Mouse (Mus musculus): ENCODE results near the gene Med12. TPM values are rescaled to one million over a fixed set of nuclear protein-coding genes. Genes with fewer than 3 reads are reported as not detected.
A peak's percentile ranks its signal among the peaks of the same experiment; 100 is the strongest.

Med12 gene
- polyA plus RNA-seq, 1 experiment from 2014 or later = 43.1 TPM

- peak overlapping the region; percentile 73; the same call in 1 of the 2 replicates for H3K9ac ChIP-seq
- 0 out of 2 replicates have a peak, but pooled peaks have one; percentile 2 for ATAC-seq (ENCODE audit: low FRiP score, low read depth)
- peaks cover 19% of the 10 kb centered on the region; the same call in 1 of the 2 replicates for H3K27me3 ChIP-seq
- peak overlapping the region; percentile 44; the same call in 1 of the 2 replicates for H3K27ac ChIP-seq
- peak overlapping the region; percentile 52 for H3K4me2 ChIP-seq (replicated peaks)
- 16% methylated on average over 6 of the region's 6 CpGs for WGBS
- peak overlapping the region; percentile 58 for H3K4me3 ChIP-seq
- peaks cover 10% of the 10 kb centered on the region for H3K4me1 ChIP-seq
- peaks cover 13% of the 10 kb centered on the region for H3K36me3 ChIP-seq
- H3K9me3 ChIP-seq = no peaks in the 10 kb centered on the region
These were observed 420 bp upstream of the Med12 start for GRCm38 (mm10) chrX:101273410-101273809.

GRCm38 (mm10) chrX:101282813-101283212 lies 9.0 kb downstream of the Med12 start:
- no peak for ATAC-seq (ENCODE audit: low FRiP score, low read depth)
- Histone ChIP-seq H3K4me1 (no peaks in the 10 kb centered on the region), H3K9ac (no peak overlapping the region), H3K4me2 (replicated peaks) (no peak overlapping the region), H3K36me3 (peaks cover 85% of the 10 kb centered on the region), H3K4me3 (no peak overlapping the region), H3K9me3 (no peaks in the 10 kb centered on the region), H3K27me3 (peaks cover 8% of the 10 kb centered on the region), H3K27ac (no peak overlapping the region)
- WGBS = 72% methylated on average over 6 of the region's 6 CpGs

- Histone ChIP-seq H3K27me3 (peaks cover 7% of the 10 kb centered on the region), H3K4me3 (no peak overlapping the region), H3K9ac (no peak overlapping the region), H3K4me2 (replicated peaks) (no peak overlapping the region), H3K36me3 (peaks cover 89% of the 10 kb centered on the region), H3K9me3 (no peaks in the 10 kb centered on the region), H3K27ac (no peak overlapping the region), H3K4me1 (no peaks in the 10 kb centered on the region)
- 31% methylated on average over 6 of the region's 6 CpGs for WGBS
- ATAC-seq (ENCODE audit: low FRiP score, low read depth) = 0 out of 2 replicates have a peak, but pooled peaks have one; percentile 54
These were observed 11.7 kb downstream of the Med12 start for GRCm38 (mm10) chrX:101285534-101285933.

GRCm38 (mm10) chrX:101285953-101286670 lies 12.3 kb downstream of the Med12 start:
- WGBS = 90% methylated on average over 14 of the region's 14 CpGs
- Histone ChIP-seq H3K4me3 (no peak overlapping the region), H3K9ac (no peak overlapping the region), H3K27ac (no peak overlapping the region), H3K36me3 (peaks cover 87% of the 10 kb centered on the region), H3K4me2 (replicated peaks) (no peak overlapping the region), H3K27me3 (peaks cover 6% of the 10 kb centered on the region), H3K9me3 (no peaks in the 10 kb centered on the region), H3K4me1 (no peaks in the 10 kb centered on the region)
- no peak for ATAC-seq (ENCODE audit: low FRiP score, low read depth)

GRCm38 (mm10) chrX:101287543-101287942 lies 13.7 kb downstream of the Med12 start:
- no peak overlapping the region for H3K4me2 ChIP-seq (replicated peaks)
- H3K4me1 ChIP-seq = no peaks in the 10 kb centered on the region
- peaks cover 91% of the 10 kb centered on the region for H3K36me3 ChIP-seq
- H3K27me3 ChIP-seq = peaks cover 6% of the 10 kb centered on the region
- no peaks in the 10 kb centered on the region for H3K9me3 ChIP-seq
- ATAC-seq (ENCODE audit: low FRiP score, low read depth) = no peak
- WGBS = 86% methylated on average over 3 of the region's 3 CpGs
- H3K4me3 ChIP-seq = no peak overlapping the region
- no peak overlapping the region for H3K27ac ChIP-seq
- H3K9ac ChIP-seq = no peak overlapping the region

- Histone ChIP-seq H3K4me2 (replicated peaks) (no peak overlapping the region), H3K4me1 (no peaks in the 10 kb centered on the region), H3K9me3 (no peaks in the 10 kb centered on the region), H3K27me3 (peaks cover 6% of the 10 kb centered on the region), H3K27ac (no peak overlapping the region), H3K9ac (no peak overlapping the region), H3K36me3 (peaks cover 91% of the 10 kb centered on the region), H3K4me3 (no peak overlapping the region)
- 94% methylated on average over 6 of the region's 6 CpGs for WGBS
- ATAC-seq (ENCODE audit: low FRiP score, low read depth) = no peak
These were observed 14.6 kb downstream of the Med12 start for GRCm38 (mm10) chrX:101288432-101288831.

- H3K4me3 ChIP-seq = no peak overlapping the region
- peaks cover 6% of the 10 kb centered on the region for H3K27me3 ChIP-seq
- H3K27ac ChIP-seq = no peak overlapping the region
- H3K4me2 ChIP-seq (replicated peaks) = no peak overlapping the region
- H3K36me3 ChIP-seq = peaks cover 91% of the 10 kb centered on the region
- H3K9me3 ChIP-seq = no peaks in the 10 kb centered on the region
- no peaks in the 10 kb centered on the region for H3K4me1 ChIP-seq
- 89% methylated on average over 7 of the region's 7 CpGs for WGBS
- ATAC-seq (ENCODE audit: low FRiP score, low read depth) = no peak
- H3K9ac ChIP-seq = no peak overlapping the region
These were observed 15.2 kb downstream of the Med12 start for GRCm38 (mm10) chrX:101289037-101289436.

- Histone ChIP-seq H3K4me1 (no peaks in the 10 kb centered on the region), H3K36me3 (peaks cover 90% of the 10 kb centered on the region), H3K27me3 (peaks cover 7% of the 10 kb centered on the region), H3K4me2 (replicated peaks) (no peak overlapping the region), H3K27ac (no peak overlapping the region), H3K4me3 (no peak overlapping the region), H3K9me3 (no peaks in the 10 kb centered on the region), H3K9ac (no peak overlapping the region)
- 89% methylated on average over 10 of the region's 10 CpGs for WGBS
- ATAC-seq (ENCODE audit: low FRiP score, low read depth) = no peak
These were observed 16.3 kb downstream of the Med12 start for GRCm38 (mm10) chrX:101290111-101290510.

GRCm38 (mm10) chrX:101299055-101299454 lies 25.2 kb downstream of the Med12 start, which contains the start of gene Nlgn3:
Gene Nlgn3 (plus strand): TSS chrX:101299168.
- Histone ChIP-seq H3K4me2 (replicated peaks) (peak within 1 kb of the TSS; percentile 62), H3K4me1 (peaks cover 26% of the 10 kb centered on the region), H3K36me3 (peaks cover 34% of the 10 kb centered on the region), H3K9ac (peak within 1 kb of the TSS; percentile 68), H3K27me3 (peaks cover 8% of the 10 kb centered on the region), H3K4me3 (peak within 1 kb of the TSS; percentile 49), H3K9me3 (no peaks in the 10 kb centered on the region), H3K27ac (peak within 1 kb of the TSS; percentile 72; the same call in 1 of the 2 replicates)
- WGBS = 27% methylated on average over 12 of the region's 24 CpGs
- no peak; the same call in 1 of the 2 replicates for ATAC-seq (ENCODE audit: low FRiP score, low read depth)

GRCm38 (mm10) chrX:101299473-101300426 lies 25.9 kb downstream of the Med12 start:
- WGBS = 29% methylated on average over 11 of the region's 13 CpGs
- peak overlapping the region; percentile 72 for H3K27ac ChIP-seq
- peaks cover 28% of the 10 kb centered on the region for H3K4me1 ChIP-seq
- H3K4me2 ChIP-seq (replicated peaks) = peak overlapping the region; percentile 62
- ATAC-seq (ENCODE audit: low FRiP score, low read depth) = peak; percentile 87
- peak overlapping the region; percentile 68 for H3K9ac ChIP-seq
- H3K36me3 ChIP-seq = peaks cover 29% of the 10 kb centered on the region
- H3K27me3 ChIP-seq = peaks cover 13% of the 10 kb centered on the region
- H3K4me3 ChIP-seq = peak overlapping the region; percentile 49
- no peaks in the 10 kb centered on the region for H3K9me3 ChIP-seq

GRCm38 (mm10) chrX:101300427-101301030 lies 26.7 kb downstream of the Med12 start:
- 36% methylated on average over 13 of the region's 13 CpGs for WGBS
- H3K27ac ChIP-seq = peak overlapping the region; percentile 72
- peak overlapping the region; percentile 62 for H3K4me2 ChIP-seq (replicated peaks)

More at GRCm38 (mm10) chrX:101300427-101301030, 26.7 kb downstream of the Med12 start:
- Histone ChIP-seq H3K27me3 (peaks cover 16% of the 10 kb centered on the region), H3K9me3 (no peaks in the 10 kb centered on the region), H3K36me3 (peaks cover 24% of the 10 kb centered on the region), H3K4me1 (peaks cover 28% of the 10 kb centered on the region), H3K4me3 (peak overlapping the region; percentile 49), H3K9ac (peak overlapping the region; percentile 39)
- peak; percentile 25 for ATAC-seq (ENCODE audit: low FRiP score, low read depth)
